Mouse (Mus musculus) spleen, embryonic (tissue): ENCODE results near the gene Cdk12.

Experiments used
- CTCF ChIA-PET: fragments of 350-600 bp; sonication (Branson Sonifier 250); formaldehyde crosslinking; loops from one replicate; lab custom pipeline; 2022; lab: Charles Lee

Cdk12 gene

GRCm38 (mm10) chr11:98253807-98254206, 50.9 kb downstream of the Cdk12 start:
- CTCF ChIA-PET: no interaction called here

GRCm38 (mm10) chr11:98260706-98261479, 58.0 kb downstream of the Cdk12 start:
- CTCF ChIA-PET: no interaction called here

- CTCF ChIA-PET: interaction anchor here (1.0 kb wide), 1 partner anchor 29 kb away, joined by 6 read pairs; no protein-coding TSS in a partner anchor
Observed at GRCm38 (mm10) chr11:98265039-98265438, 62.2 kb downstream of the Cdk12 start.

GRCm38 (mm10) chr11:98265891-98266290, 63.0 kb downstream of the Cdk12 start:
- CTCF ChIA-PET: interaction anchor here (1.0 kb wide), 1 partner anchor 30 kb away, joined by 6 read pairs; no protein-coding TSS in a partner anchor

GRCm38 (mm10) chr11:98266699-98267402, 64.0 kb downstream of the Cdk12 start:
- CTCF ChIA-PET: no interaction called here

GRCm38 (mm10) chr11:98270066-98270465, 67.2 kb downstream of the Cdk12 start:
- CTCF ChIA-PET: no interaction called here

- CTCF ChIA-PET: no interaction called here
Observed at GRCm38 (mm10) chr11:98270466-98270865, 67.6 kb downstream of the Cdk12 start.

- CTCF ChIA-PET: no interaction called here
Observed at GRCm38 (mm10) chr11:98283740-98284139, 80.9 kb downstream of the Cdk12 start.

- CTCF ChIA-PET: no interaction called here
Observed at GRCm38 (mm10) chr11:98284230-98284629, 81.4 kb downstream of the Cdk12 start.

GRCm38 (mm10) chr11:98285368-98285767, 82.5 kb downstream of the Cdk12 start:
- CTCF ChIA-PET: no interaction called here

GRCm38 (mm10) chr11:98287531-98287930, 84.7 kb downstream of the Cdk12 start:
- CTCF ChIA-PET: no interaction called here

- CTCF ChIA-PET: no interaction called here
Observed at GRCm38 (mm10) chr11:98287961-98288360, 85.1 kb downstream of the Cdk12 start.

GRCm38 (mm10) chr11:98289873-98290272, 87.0 kb downstream of the Cdk12 start:
- CTCF ChIA-PET: no interaction called here

GRCm38 (mm10) chr11:98290906-98291305, 88.0 kb downstream of the Cdk12 start:
- CTCF ChIA-PET: no interaction called here

- CTCF ChIA-PET: no interaction called here
Observed at GRCm38 (mm10) chr11:98293070-98293469, 90.2 kb downstream of the Cdk12 start.

GRCm38 (mm10) chr11:98294188-98295012, 91.5 kb downstream of the Cdk12 start:
- CTCF ChIA-PET: interaction anchor here (0.6 to 0.9 kb wide), 4 partner anchors 12 to 497 kb away, joined by 3 to 5 read pairs (median 4); no protein-coding TSS in a partner anchor

- CTCF ChIA-PET: interaction anchor here (0.6 to 0.9 kb wide), 3 partner anchors 13 to 498 kb away, joined by 3 to 5 read pairs (median 3); no protein-coding TSS in a partner anchor
Observed at GRCm38 (mm10) chr11:98295013-98295585, 92.2 kb downstream of the Cdk12 start.

GRCm38 (mm10) chr11:98296277-98296676, 93.4 kb downstream of the Cdk12 start:
- CTCF ChIA-PET: interaction anchor here (0.5 kb wide), 1 partner anchor 60 kb away, joined by 5 read pairs; no protein-coding TSS in a partner anchor

- CTCF ChIA-PET: no interaction called here
Observed at GRCm38 (mm10) chr11:98296916-98297315, 94.1 kb downstream of the Cdk12 start.

GRCm38 (mm10) chr11:98297778-98298177, 94.9 kb downstream of the Cdk12 start:
- CTCF ChIA-PET: no interaction called here
